Mouse (Mus musculus) erythroblast, embryonic 14.5 days (primary cell): ENCODE data around the gene Zfp385b. TPM values are rescaled to one million over a fixed set of nuclear protein-coding genes. Genes with fewer than 3 reads are reported as not detected.

ENCODE experiments used
- H3K27me3 ChIP-seq: 2 replicates; pipeline ENCODE4 v1.6.1; 2012; ENCODE audit warnings: inconsistent platforms; ENCODE audit not compliant: control insufficient read depth
- H3K36me3 ChIP-seq: 2 replicates; pipeline ENCODE4 v1.6.1; 2012; ENCODE audit warnings: mild to moderate bottlenecking, inconsistent platforms; ENCODE audit not compliant: control insufficient read depth
- H3K4me1 ChIP-seq: 2 replicates; pipeline ENCODE4 v1.6.1; 2012; ENCODE audit warnings: inconsistent platforms; ENCODE audit not compliant: control insufficient read depth
- H3K4me3 ChIP-seq: replicated peaks from 2 replicates; pipeline ENCODE3; 2012; ENCODE audit warnings: moderate library complexity, mild to moderate bottlenecking, inconsistent platforms
- H3K9me3 ChIP-seq: 2 replicates; pipeline ENCODE4 v1.6.1; 2012; ENCODE audit warnings: low read length, inconsistent platforms, mixed read lengths; ENCODE audit not compliant: control insufficient read depth
- GATA1 ChIP-seq: IDR thresholded peaks from 2 replicates; pipeline ENCODE4 v1.6.1; 2012; ENCODE audit warnings: low read length, inconsistent platforms, mixed read lengths
- TAL1 ChIP-seq: IDR thresholded peaks from 3 replicates; pipeline ENCODE4 v1.6.1; 2012; ENCODE audit warnings: low read length, inconsistent platforms, mixed read lengths
- polyA plus RNA-seq: library from polyadenylated mRNA; stranded (reverse); fragments of >175 nt; gene quantifications from 2 replicates; pipeline ENCODE4 v1.2.3, GENCODE M21; 2012

The Zfp385b gene
- polyA plus RNA-seq, result 0.07 TPM in 1 of 2 replicates, not detected in the other

GRCm38 (mm10) chr2:77819539-77819938 is at the start of gene Zfp385b:
TSS of gene Zfp385b (minus strand) at chr2:77819639.
- H3K36me3 ChIP-seq, result no peaks in the 10 kb centered on the region
- no peak within 1 kb of the TSS for H3K4me3 ChIP-seq
- no peaks in the 10 kb centered on the region for H3K4me1 ChIP-seq
- H3K9me3 ChIP-seq, result no peaks in the 10 kb centered on the region
- TF ChIP-seq GATA1, result no peak
- no peak for TF ChIP-seq TAL1
- H3K27me3 ChIP-seq, result peaks cover 39% of the 10 kb centered on the region

- no peak overlapping the region for H3K4me3 ChIP-seq
- no peaks in the 10 kb centered on the region for H3K36me3 ChIP-seq
- no peaks in the 10 kb centered on the region for H3K27me3 ChIP-seq
- H3K4me1 ChIP-seq, result no peaks in the 10 kb centered on the region
- H3K9me3 ChIP-seq, result peaks cover 13% of the 10 kb centered on the region
- no peak for TF ChIP-seq GATA1
Observed at GRCm38 (mm10) chr2:77863934-77864333, 44.5 kb upstream of the Zfp385b start.

- Histone ChIP-seq H3K36me3 (no peaks in the 10 kb centered on the region), H3K4me1 (no peaks in the 10 kb centered on the region), H3K27me3 (no peaks in the 10 kb centered on the region), H3K4me3 (no peak overlapping the region), H3K9me3 (peaks cover 13% of the 10 kb centered on the region)
- TF ChIP-seq TAL1 (no peak), GATA1 (no peak)
Observed at GRCm38 (mm10) chr2:77863522-77863921, 44.1 kb upstream of the Zfp385b start.

- no peaks in the 10 kb centered on the region; the same call in 1 of the 2 replicates for H3K9me3 ChIP-seq
- no peaks in the 10 kb centered on the region for H3K27me3 ChIP-seq
- H3K36me3 ChIP-seq, result no peaks in the 10 kb centered on the region
- TF ChIP-seq TAL1 (no peak), GATA1 (no peak)
- no peak overlapping the region for H3K4me3 ChIP-seq
- H3K4me1 ChIP-seq, result no peaks in the 10 kb centered on the region
Observed at GRCm38 (mm10) chr2:77841464-77841863, 22.0 kb upstream of the Zfp385b start.

- H3K4me1 ChIP-seq, result no peaks in the 10 kb centered on the region
- H3K9me3 ChIP-seq, result no peaks in the 10 kb centered on the region; the same call in 1 of the 2 replicates
- H3K27me3 ChIP-seq, result no peaks in the 10 kb centered on the region
- H3K36me3 ChIP-seq, result no peaks in the 10 kb centered on the region
- TF ChIP-seq GATA1 (no peak), TAL1 (no peak)
- H3K4me3 ChIP-seq, result no peak overlapping the region
Observed at GRCm38 (mm10) chr2:77839587-77839986, 20.1 kb upstream of the Zfp385b start.

- H3K36me3 ChIP-seq, result no peaks in the 10 kb centered on the region
- H3K4me1 ChIP-seq, result no peaks in the 10 kb centered on the region
- H3K4me3 ChIP-seq, result no peak overlapping the region
- no peaks in the 10 kb centered on the region for H3K27me3 ChIP-seq
- no peak for TF ChIP-seq GATA1
- no peak for TF ChIP-seq TAL1
- no peaks in the 10 kb centered on the region; the same call in 1 of the 2 replicates for H3K9me3 ChIP-seq
Observed at GRCm38 (mm10) chr2:77838688-77839087, 19.2 kb upstream of the Zfp385b start.

GRCm38 (mm10) chr2:77835781-77836180 is 16.3 kb upstream of the Zfp385b start:
- H3K9me3 ChIP-seq, result no peaks in the 10 kb centered on the region; the same call in 1 of the 2 replicates
- H3K27me3 ChIP-seq, result no peaks in the 10 kb centered on the region
- TF ChIP-seq GATA1, result no peak
- TF ChIP-seq TAL1, result no peak
- H3K4me3 ChIP-seq, result no peak overlapping the region
- H3K36me3 ChIP-seq, result no peaks in the 10 kb centered on the region
- no peaks in the 10 kb centered on the region for H3K4me1 ChIP-seq

- no peaks in the 10 kb centered on the region for H3K9me3 ChIP-seq
- no peaks in the 10 kb centered on the region for H3K4me1 ChIP-seq
- H3K27me3 ChIP-seq, result no peaks in the 10 kb centered on the region
- TF ChIP-seq TAL1, result no peak
- TF ChIP-seq GATA1, result no peak
- no peak overlapping the region for H3K4me3 ChIP-seq
- no peaks in the 10 kb centered on the region for H3K36me3 ChIP-seq
Observed at GRCm38 (mm10) chr2:77826133-77826828, 6.8 kb upstream of the Zfp385b start.

GRCm38 (mm10) chr2:77823026-77823425 is 3.6 kb upstream of the Zfp385b start:
- Histone ChIP-seq H3K9me3 (no peaks in the 10 kb centered on the region), H3K4me1 (no peaks in the 10 kb centered on the region), H3K36me3 (no peaks in the 10 kb centered on the region), H3K4me3 (no peak overlapping the region), H3K27me3 (peaks cover 4% of the 10 kb centered on the region)
- no peak for TF ChIP-seq TAL1
- no peak for TF ChIP-seq GATA1

- Histone ChIP-seq H3K36me3 (no peaks in the 10 kb centered on the region), H3K9me3 (no peaks in the 10 kb centered on the region), H3K27me3 (peaks cover 44% of the 10 kb centered on the region), H3K4me1 (no peaks in the 10 kb centered on the region), H3K4me3 (no peak overlapping the region)
- TF ChIP-seq TAL1, result no peak
- TF ChIP-seq GATA1, result no peak
Observed at GRCm38 (mm10) chr2:77817357-77817894, 2.0 kb downstream of the Zfp385b start.
